19 mouse cellular contexts compared by ENCODE assay signal in the genomic region with DNA sequence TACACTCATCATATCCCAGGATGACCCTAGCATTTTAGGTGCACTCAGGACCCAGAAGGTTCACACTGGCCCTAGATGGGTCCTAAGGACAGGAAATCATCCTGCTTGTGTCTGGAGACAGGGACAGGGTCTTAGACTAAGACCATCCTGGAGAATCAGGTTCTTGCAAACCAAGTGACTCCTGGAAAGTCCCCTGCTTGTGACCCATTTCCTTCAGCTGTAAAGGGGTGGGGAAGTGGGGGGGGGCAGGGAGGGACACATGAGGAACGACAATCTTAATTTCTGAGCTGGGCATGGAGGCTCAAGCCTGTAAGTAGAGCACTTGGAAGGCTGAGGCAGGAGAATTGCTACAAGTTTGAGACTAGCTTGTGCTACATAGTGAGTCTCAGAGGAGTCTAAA.
DNase-seq lines count a peak whose midpoint lies in the region; ATAC-seq lines count a peak whose summit lies in the region.
"Had no signal": no experiment of that assay in that cellular context is flagged by ENCODE, and none has a peak within 500 bp of the region (broad histone marks: within the 10 kb centered on the region; RNA-seq: fewer than 3 reads in every experiment).

No protein-coding gene starts in this region.

- DNase-seq in B cell, adult 2 months = peak; percentile 35 to 39
- peak; percentile 19 for DNase-seq in T-cell, adult 2 months (ENCODE audit: low spot score)
- DNase-seq in urinary bladder, adult 18-20 months (ENCODE audit: low spot score in 2 of 2) = no peak
- DNase-seq: cerebellum, adult 9-11 months; heart, postnatal 36 days; kidney, postnatal 10 days; layer of hippocampus, adult 9-11 months; liver, postnatal 0 days; right cerebral cortex, postnatal 25 days had no signal

- H3K9me3 ChIP-seq in kidney, embryonic 15.5 days (replicated peaks) = no peaks in the 10 kb centered on the region
- H3K9me3 ChIP-seq in kidney, embryonic 14.5 days (ENCODE audit: control insufficient read depth, low read length) = no peaks in the 10 kb centered on the region
- H3K9me3 ChIP-seq: embryonic facial prominence, embryonic 15.5 days; forebrain, embryonic 13.5 days; limb, embryonic 15.5 days; midbrain, embryonic 10.5 days; neural tube, embryonic 13.5 days had no signal

- H3K9ac ChIP-seq in kidney, embryonic 15.5 days = no peak overlapping the region
- no peak overlapping the region for H3K9ac ChIP-seq in kidney, embryonic 14.5 days (ENCODE audit: low read depth, low read length)
- H3K9ac ChIP-seq: embryonic facial prominence, embryonic 15.5 days; forebrain, embryonic 13.5 days; limb, embryonic 15.5 days; liver, postnatal 0 days; neural tube, embryonic 13.5 days had no signal

- H3K4me1 ChIP-seq in kidney, embryonic 15.5 days = peaks cover 53% of the 10 kb centered on the region
- peaks cover 42% of the 10 kb centered on the region for H3K4me1 ChIP-seq in kidney, embryonic 14.5 days (ENCODE audit: control insufficient read depth, insufficient read depth, low read length)

- peak overlapping the region; percentile 62; the same call in 1 of the 2 replicates for H3K27ac ChIP-seq in kidney, embryonic 15.5 days
- H3K27ac ChIP-seq in kidney, embryonic 14.5 days (ENCODE audit: low read depth, low read length) = no peak overlapping the region
- H3K27ac ChIP-seq: embryonic facial prominence, embryonic 15.5 days; forebrain, embryonic 13.5 days; neural tube, embryonic 13.5 days had no signal

- ATAC-seq in kidney, embryonic 15.5 days (replicated peaks; ENCODE audit: low FRiP score) = no peak
- no peak for ATAC-seq in kidney, embryonic 14.5 days (ENCODE audit: low FRiP score, low TSS enrichment)
- 0 out of 2 replicates have a peak, but pooled peaks have one; percentile 15 for ATAC-seq in megakaryocyte-erythroid progenitor cell, adult 5-6 weeks (replicated peaks; ENCODE audit: low FRiP score, low TSS enrichment, poor library complexity, severe bottlenecking)
- no peak for ATAC-seq in frontal cortex, adult (ENCODE audit: low TSS enrichment)
- ATAC-seq: forebrain, embryonic 13.5 days had no signal

- H3K4me3 ChIP-seq in kidney, embryonic 15.5 days (replicated peaks) = no peak overlapping the region
- H3K4me3 ChIP-seq in kidney, embryonic 14.5 days (ENCODE audit: low read length) = no peak overlapping the region
- H3K4me3 ChIP-seq: embryonic facial prominence, embryonic 15.5 days; forebrain, embryonic 13.5 days; limb, embryonic 15.5 days; midbrain, embryonic 10.5 days; neural tube, embryonic 13.5 days had no signal

- 71% methylated on average over 1 of the region's 1 CpGs for WGBS in kidney, embryonic 15.5 days
- WGBS in kidney, embryonic 14.5 days = 55% methylated on average over 1 of the region's 1 CpGs

- H3K27me3 ChIP-seq in kidney, embryonic 15.5 days = no peaks in the 10 kb centered on the region
- no peaks in the 10 kb centered on the region for H3K27me3 ChIP-seq in kidney, embryonic 14.5 days (ENCODE audit: control insufficient read depth, insufficient read depth, low read length)
- H3K27me3 ChIP-seq: embryonic facial prominence, embryonic 15.5 days; limb, embryonic 15.5 days; neural tube, embryonic 13.5 days had no signal

- no peak overlapping the region for H3K4me2 ChIP-seq in kidney, embryonic 15.5 days
- H3K4me2 ChIP-seq in kidney, embryonic 14.5 days (replicated peaks; ENCODE audit: low read depth, low read length) = no peak overlapping the region
- H3K4me2 ChIP-seq: embryonic facial prominence, embryonic 15.5 days; forebrain, embryonic 13.5 days; heart, embryonic 11.5 days; limb, embryonic 15.5 days; neural tube, embryonic 13.5 days had no signal

- no peaks in the 10 kb centered on the region for H3K36me3 ChIP-seq in kidney, embryonic 15.5 days
- no peaks in the 10 kb centered on the region for H3K36me3 ChIP-seq in kidney, embryonic 14.5 days (ENCODE audit: control insufficient read depth, insufficient read depth, low read length)
- H3K36me3 ChIP-seq: embryonic facial prominence, embryonic 15.5 days; limb, embryonic 15.5 days; midbrain, embryonic 10.5 days; neural tube, embryonic 13.5 days had no signal

Comparison
In these comparisons a context has a peak if more than half of its experiments do, and no peak if none do; other contexts are left out.
1. DNase-seq: peak in B cell, adult 2 months (2 of 2) and T-cell, adult 2 months (single experiment); none in urinary bladder, adult 18-20 months (0 of 2).